Mouse (Mus musculus): ENCODE results near the gene Prcd. TPM values are rescaled to one million over a fixed set of nuclear protein-coding genes. Genes with fewer than 3 reads are reported as not detected.

The Prcd gene
- total and polyA plus RNA-seq, 2 experiments from 2014 or later, result 2.5 TPM; not detected in 1

GRCm38 (mm10) chr11:116621258-116621704 is 32.1 kb upstream of the Prcd start:
- TF ChIP-seq CTCF (IDR thresholded peaks at IDR 0.05; ENCODE audit: low read depth) (no peak), EP300 (IDR thresholded peaks at IDR 0.05; ENCODE audit: low read depth) (peak; percentile 31; the same call in 1 of the 2 replicates)
- Histone ChIP-seq H3K4me2 (ENCODE audit: low read depth, low read length) (peak overlapping the region; percentile 30), H3K4me1 (ENCODE audit: control insufficient read depth, insufficient read depth) (peaks cover 66% of the 10 kb centered on the region)

GRCm38 (mm10) chr11:116623281-116624124 is 29.8 kb upstream of the Prcd start:
- H3K36me3 ChIP-seq (replicated peaks; ENCODE audit: control insufficient read depth, insufficient read depth, low read length), result no peaks in the 10 kb centered on the region
- WGBS, result 9% methylated on average over 39 of the region's 40 CpGs
- peak overlapping the region; percentile 85 for H3K4me2 ChIP-seq (ENCODE audit: low read depth, low read length)
- DNase-seq (ENCODE audit: low spot score) (no peak), ATAC-seq (ENCODE audit: insufficient read depth, low read depth) (peak; percentile 9)
- H3K9ac ChIP-seq (replicated peaks; ENCODE audit: low read depth, low read length), result peak overlapping the region; percentile 77
- H3K27ac ChIP-seq (ENCODE audit: low read depth), result peak overlapping the region; percentile 60
- H3K4me3 ChIP-seq (ENCODE audit: low read depth, low read length), result peak overlapping the region; percentile 71
- H3K27me3 ChIP-seq (ENCODE audit: control insufficient read depth, insufficient read depth, low read length), result no peaks in the 10 kb centered on the region
- H3K9me3 ChIP-seq (replicated peaks; ENCODE audit: control insufficient read depth, low read length), result no peaks in the 10 kb centered on the region
- peaks cover 50% of the 10 kb centered on the region for H3K4me1 ChIP-seq (ENCODE audit: control insufficient read depth, insufficient read depth)
- TF ChIP-seq CTCF (IDR thresholded peaks at IDR 0.05; ENCODE audit: low read depth) (no peak), EP300 (IDR thresholded peaks at IDR 0.05; ENCODE audit: low read depth) (no peak)

More at GRCm38 (mm10) chr11:116621258-116621704, 32.1 kb upstream of the Prcd start:
- Histone ChIP-seq H3K4me3 (ENCODE audit: low read depth, low read length) (no peak overlapping the region), H3K36me3 (replicated peaks; ENCODE audit: control insufficient read depth, insufficient read depth, low read length) (no peaks in the 10 kb centered on the region), H3K27me3 (ENCODE audit: control insufficient read depth, insufficient read depth, low read length) (no peaks in the 10 kb centered on the region), H3K27ac (ENCODE audit: low read depth) (peak overlapping the region; percentile 91), H3K9ac (replicated peaks; ENCODE audit: low read depth, low read length) (no peak overlapping the region), H3K9me3 (replicated peaks; ENCODE audit: control insufficient read depth, low read length) (no peaks in the 10 kb centered on the region)
- DNase-seq (ENCODE audit: low spot score), result peak; percentile 89
- ATAC-seq (ENCODE audit: insufficient read depth, low read depth), result peak; percentile 81
- 11% methylated on average over 6 of the region's 6 CpGs for WGBS

- Histone ChIP-seq H3K27me3 (ENCODE audit: control insufficient read depth, insufficient read depth, low read length) (no peaks in the 10 kb centered on the region), H3K9me3 (replicated peaks; ENCODE audit: control insufficient read depth, low read length) (no peaks in the 10 kb centered on the region), H3K9ac (replicated peaks; ENCODE audit: low read depth, low read length) (peak overlapping the region; percentile 77), H3K4me1 (ENCODE audit: control insufficient read depth, insufficient read depth) (peaks cover 45% of the 10 kb centered on the region), H3K4me3 (ENCODE audit: low read depth, low read length) (peak overlapping the region; percentile 71), H3K4me2 (ENCODE audit: low read depth, low read length) (peak overlapping the region; percentile 85), H3K36me3 (replicated peaks; ENCODE audit: control insufficient read depth, insufficient read depth, low read length) (no peaks in the 10 kb centered on the region), H3K27ac (ENCODE audit: low read depth) (peak overlapping the region; percentile 60)
- 15% methylated on average over 33 of the region's 42 CpGs for WGBS
- TF ChIP-seq CTCF (IDR thresholded peaks at IDR 0.05; ENCODE audit: low read depth) (no peak), EP300 (IDR thresholded peaks at IDR 0.05; ENCODE audit: low read depth) (no peak)
- DNase-seq (ENCODE audit: low spot score) (peak; percentile 56), ATAC-seq (ENCODE audit: insufficient read depth, low read depth) (peak; percentile 63)
These were observed 29.1 kb upstream of the Prcd start for GRCm38 (mm10) chr11:116624131-116624832.

GRCm38 (mm10) chr11:116625081-116626000 is 28.0 kb upstream of the Prcd start:
- DNase-seq (ENCODE audit: low spot score), result no peak
- peaks cover 35% of the 10 kb centered on the region for H3K4me1 ChIP-seq (ENCODE audit: control insufficient read depth, insufficient read depth)
- H3K27ac ChIP-seq (ENCODE audit: low read depth), result no peak overlapping the region
- 53% methylated on average over 17 of the region's 17 CpGs for WGBS
- no peak overlapping the region for H3K4me2 ChIP-seq (ENCODE audit: low read depth, low read length)
- H3K9me3 ChIP-seq (replicated peaks; ENCODE audit: control insufficient read depth, low read length), result no peaks in the 10 kb centered on the region
- no peak overlapping the region for H3K9ac ChIP-seq (replicated peaks; ENCODE audit: low read depth, low read length)
- H3K27me3 ChIP-seq (ENCODE audit: control insufficient read depth, insufficient read depth, low read length), result no peaks in the 10 kb centered on the region
- H3K4me3 ChIP-seq (ENCODE audit: low read depth, low read length), result no peak overlapping the region
- H3K36me3 ChIP-seq (replicated peaks; ENCODE audit: control insufficient read depth, insufficient read depth, low read length), result no peaks in the 10 kb centered on the region
- ATAC-seq (ENCODE audit: insufficient read depth, low read depth), result no peak
- TF ChIP-seq CTCF (IDR thresholded peaks at IDR 0.05; ENCODE audit: low read depth) (peak; percentile 52), EP300 (IDR thresholded peaks at IDR 0.05; ENCODE audit: low read depth) (no peak)
